Mouse (Mus musculus): ENCODE data around the gene 6430531B16Rik. TPM values are rescaled to one million over a fixed set of nuclear protein-coding genes. Genes with fewer than 3 reads are reported as not detected.

Gene 6430531B16Rik
- total RNA-seq (2014; fragmentation: Nextera tagmentation) (not detected in 2 replicates), total RNA-seq (2017) (0.11 TPM in 1 of 2 replicates, not detected in the other), polyA plus RNA-seq (2012) (not detected in 2 replicates)

DNA sequence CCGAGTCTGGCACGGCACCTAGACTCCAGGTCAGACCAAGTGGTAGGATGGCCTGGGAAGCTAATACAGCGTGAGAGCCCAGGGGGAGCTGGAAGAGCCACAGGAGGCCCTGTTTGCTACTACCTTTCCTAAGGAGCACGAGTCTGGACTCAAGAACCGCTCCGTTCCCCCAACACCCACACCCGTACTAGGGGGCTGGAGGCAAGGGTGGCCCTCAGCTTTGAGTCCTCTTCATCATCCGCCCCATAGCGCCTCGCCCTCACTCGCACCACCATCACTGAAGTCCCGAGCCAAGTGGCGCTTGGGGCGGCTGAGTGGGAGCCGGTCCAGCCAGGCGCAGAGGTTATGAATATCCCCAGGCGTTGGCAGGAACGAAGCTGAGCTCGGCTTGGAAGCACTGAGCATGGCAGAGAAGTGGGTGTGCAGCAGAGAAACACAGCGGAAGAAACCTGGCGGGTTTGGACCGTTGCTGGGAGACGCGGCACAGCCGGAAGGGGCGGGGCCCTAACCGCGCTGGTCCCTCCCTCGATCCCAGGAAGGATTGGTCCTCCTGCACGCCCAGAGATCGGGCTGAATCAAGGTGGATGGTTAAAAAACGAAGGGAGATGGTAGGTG lies at the start of gene 6430531B16Rik:
TSS of gene 6430531B16Rik (minus strand) at position 478 of the 615 bp plus-strand sequence.
- no peak within 1 kb of the TSS; the same call in 1 of the 2 replicates for H3K4me3 ChIP-seq (ENCODE audit: low read depth, low read length)
- peaks cover 14% of the 10 kb centered on the region; the same call in 1 of the 2 replicates for H3K27me3 ChIP-seq (ENCODE audit: insufficient read depth, low read length)
- H3K4me1 ChIP-seq (ENCODE audit: insufficient read depth, low read depth, low read length), result no peaks in the 10 kb centered on the region; the same call in 1 of the 2 replicates
- TF ChIP-seq CTCF (IDR thresholded peaks at IDR 0.05; ENCODE audit: low read depth, low read length) (no peak), GATA2 (IDR thresholded peaks at IDR 0.05; ENCODE audit: borderline replicate concordance, low read depth, low read length) (no peak), GATA1 (IDR thresholded peaks at IDR 0.05; ENCODE audit: borderline replicate concordance, low read length) (no peak), TAL1 (conservative IDR thresholded peaks at IDR 0.05; ENCODE audit: low read depth, low read length) (no peak), POLR2AphosphoS5 (IDR thresholded peaks at IDR 0.05; ENCODE audit: insufficient replicate concordance, low read depth, low read length) (no peak)
- ATAC-seq (ENCODE audit: extremely low read depth, insufficient number of reproducible peaks, low FRiP score, poor library complexity, severe bottlenecking), result no peak
- no peak for DNase-seq (ENCODE audit: low spot score)
- no peaks in the 10 kb centered on the region for H3K9me3 ChIP-seq (replicated peaks)
- no peaks in the 10 kb centered on the region for H3K36me3 ChIP-seq (replicated peaks)

GRCm38 (mm10) chr7:140011336-140011735 lies 32.8 kb upstream of the 6430531B16Rik start:
- no peak for TF ChIP-seq GATA2 (IDR thresholded peaks at IDR 0.05; ENCODE audit: borderline replicate concordance, low read depth, low read length)
- TF ChIP-seq POLR2AphosphoS5 (IDR thresholded peaks at IDR 0.05; ENCODE audit: insufficient replicate concordance, low read depth, low read length), result no peak
- TF ChIP-seq GATA1 (IDR thresholded peaks at IDR 0.05; ENCODE audit: borderline replicate concordance, low read length), result no peak
- no peak for TF ChIP-seq TAL1 (conservative IDR thresholded peaks at IDR 0.05; ENCODE audit: low read depth, low read length)
- no peak for TF ChIP-seq CTCF (IDR thresholded peaks at IDR 0.05; ENCODE audit: low read depth, low read length)
- DNase-seq (ENCODE audit: low spot score), result no peak

DNA sequence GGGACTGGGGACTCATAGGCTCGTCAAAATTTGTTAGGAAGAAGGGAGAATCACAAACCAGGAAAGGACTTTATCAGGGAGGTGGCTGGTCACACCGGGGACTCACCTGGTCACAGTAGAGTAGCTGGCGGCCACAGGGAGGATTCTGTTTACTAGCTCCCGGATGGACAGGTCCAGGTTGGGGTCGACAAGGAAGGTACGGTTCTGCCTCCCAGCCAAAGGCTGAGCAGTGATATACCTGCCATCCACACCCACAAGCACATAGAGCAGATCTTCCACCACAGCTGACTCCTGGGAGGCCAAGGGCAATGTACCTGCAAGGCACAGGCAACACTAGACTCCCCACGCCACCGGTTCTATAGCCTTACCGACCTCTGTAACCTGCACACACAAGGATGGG lies 29.2 kb upstream of the 6430531B16Rik start:
- Histone ChIP-seq H3K36me3 (replicated peaks) (peaks cover 71% of the 10 kb centered on the region), H3K9me3 (replicated peaks) (peaks cover 13% of the 10 kb centered on the region), H3K4me1 (ENCODE audit: insufficient read depth, low read depth, low read length) (no peaks in the 10 kb centered on the region), H3K4me3 (ENCODE audit: low read depth, low read length) (no peak overlapping the region), H3K27me3 (ENCODE audit: insufficient read depth, low read length) (no peaks in the 10 kb centered on the region)
- no peak for DNase-seq (ENCODE audit: low spot score)
- no peak for ATAC-seq (ENCODE audit: extremely low read depth, insufficient number of reproducible peaks, low FRiP score, poor library complexity, severe bottlenecking)
- TF ChIP-seq POLR2AphosphoS5 (IDR thresholded peaks at IDR 0.05; ENCODE audit: insufficient replicate concordance, low read depth, low read length) (no peak), GATA1 (IDR thresholded peaks at IDR 0.05; ENCODE audit: borderline replicate concordance, low read length) (no peak), CTCF (IDR thresholded peaks at IDR 0.05; ENCODE audit: low read depth, low read length) (no peak)

More at GRCm38 (mm10) chr7:140011336-140011735, 32.8 kb upstream of the 6430531B16Rik start:
- ATAC-seq (ENCODE audit: extremely low read depth, insufficient number of reproducible peaks, low FRiP score, poor library complexity, severe bottlenecking), result no peak
- Histone ChIP-seq H3K27me3 (ENCODE audit: insufficient read depth, low read length) (no peaks in the 10 kb centered on the region), H3K4me3 (ENCODE audit: low read depth, low read length) (no peak overlapping the region; the same call in 1 of the 2 replicates), H3K36me3 (replicated peaks) (peaks cover 42% of the 10 kb centered on the region), H3K9me3 (replicated peaks) (peaks cover 21% of the 10 kb centered on the region), H3K4me1 (ENCODE audit: insufficient read depth, low read depth, low read length) (no peaks in the 10 kb centered on the region)

DNA sequence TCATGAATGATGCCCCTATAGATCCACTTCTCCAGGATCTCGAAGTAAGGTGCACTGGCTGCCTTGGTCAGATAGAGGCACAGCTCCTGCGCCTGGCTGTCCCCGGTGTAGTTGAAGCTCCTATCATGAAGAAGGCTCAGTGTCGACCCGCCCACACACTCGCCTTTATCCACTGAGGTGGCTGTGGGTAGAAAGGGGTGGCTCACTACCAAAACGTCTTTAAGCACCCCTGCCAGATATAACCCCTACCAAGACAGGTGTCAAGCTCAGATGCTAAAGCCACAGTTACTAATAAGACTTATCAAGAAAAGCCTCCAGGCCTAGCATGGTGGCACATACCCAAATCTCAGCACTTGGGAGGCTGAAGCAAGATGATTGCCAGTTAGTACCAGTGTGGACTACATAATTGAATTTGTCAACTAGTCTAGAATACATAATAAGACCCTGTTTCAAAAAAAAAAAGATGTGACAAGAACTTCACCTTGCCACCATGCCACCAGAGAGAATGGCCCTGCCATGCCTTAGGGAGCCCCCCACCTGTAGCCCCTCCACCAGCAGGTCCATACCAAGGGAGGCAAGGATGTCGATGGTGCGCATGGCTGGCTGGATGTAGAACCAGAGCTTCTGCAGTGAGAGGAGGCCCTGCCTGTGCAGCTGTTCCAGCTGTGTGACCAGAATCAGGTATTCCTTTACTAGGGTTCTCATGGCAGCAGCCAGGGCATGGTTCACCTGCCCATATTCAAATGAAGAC lies 28.5 kb upstream of the 6430531B16Rik start:
- Histone ChIP-seq H3K36me3 (replicated peaks) (peaks cover 78% of the 10 kb centered on the region), H3K4me3 (ENCODE audit: low read depth, low read length) (no peak overlapping the region), H3K9me3 (replicated peaks) (peaks cover 13% of the 10 kb centered on the region), H3K27me3 (ENCODE audit: insufficient read depth, low read length) (no peaks in the 10 kb centered on the region), H3K4me1 (ENCODE audit: insufficient read depth, low read depth, low read length) (no peaks in the 10 kb centered on the region)
- TF ChIP-seq CTCF (IDR thresholded peaks at IDR 0.05; ENCODE audit: low read depth, low read length) (no peak), GATA2 (IDR thresholded peaks at IDR 0.05; ENCODE audit: borderline replicate concordance, low read depth, low read length) (no peak), GATA1 (IDR thresholded peaks at IDR 0.05; ENCODE audit: borderline replicate concordance, low read length) (no peak), TAL1 (conservative IDR thresholded peaks at IDR 0.05; ENCODE audit: low read depth, low read length) (no peak), POLR2AphosphoS5 (IDR thresholded peaks at IDR 0.05; ENCODE audit: insufficient replicate concordance, low read depth, low read length) (no peak)
- DNase-seq (ENCODE audit: low spot score), result no peak
- ATAC-seq (ENCODE audit: extremely low read depth, insufficient number of reproducible peaks, low FRiP score, poor library complexity, severe bottlenecking), result no peak

DNA sequence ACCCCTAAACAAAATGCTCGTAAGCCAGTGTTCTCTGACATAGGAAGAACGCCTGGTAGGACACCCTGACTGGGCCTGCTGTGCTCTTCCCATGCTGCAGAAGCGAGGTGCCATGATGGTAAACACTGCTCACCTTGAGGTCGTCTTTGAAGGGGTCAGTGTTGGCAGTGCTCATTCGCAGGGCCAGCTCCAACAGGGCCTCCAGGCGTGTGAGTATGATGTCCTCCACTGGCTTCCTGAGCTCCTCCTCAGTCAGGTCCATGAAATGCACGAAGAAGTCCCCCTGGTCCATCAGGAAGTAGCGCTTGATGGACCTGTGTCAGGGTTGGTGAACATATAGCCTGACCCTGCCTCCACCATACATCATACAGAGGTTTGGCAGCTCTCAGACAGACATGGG lies 26.1 kb upstream of the 6430531B16Rik start:
- Histone ChIP-seq H3K4me3 (ENCODE audit: low read depth, low read length) (no peak overlapping the region), H3K27me3 (ENCODE audit: insufficient read depth, low read length) (no peaks in the 10 kb centered on the region), H3K36me3 (replicated peaks) (peaks cover 88% of the 10 kb centered on the region), H3K9me3 (replicated peaks) (no peaks in the 10 kb centered on the region), H3K4me1 (ENCODE audit: insufficient read depth, low read depth, low read length) (no peaks in the 10 kb centered on the region)
- DNase-seq (ENCODE audit: low spot score) (no peak), ATAC-seq (ENCODE audit: extremely low read depth, insufficient number of reproducible peaks, low FRiP score, poor library complexity, severe bottlenecking) (no peak)
- TF ChIP-seq GATA1 (IDR thresholded peaks at IDR 0.05; ENCODE audit: borderline replicate concordance, low read length), result no peak

GRCm38 (mm10) chr7:140001086-140001740 lies 22.7 kb upstream of the 6430531B16Rik start:
- no peaks in the 10 kb centered on the region for H3K9me3 ChIP-seq (replicated peaks)
- peaks cover 93% of the 10 kb centered on the region for H3K36me3 ChIP-seq (replicated peaks)
- no peaks in the 10 kb centered on the region for H3K27me3 ChIP-seq (ENCODE audit: insufficient read depth, low read length)
- ATAC-seq (ENCODE audit: extremely low read depth, insufficient number of reproducible peaks, low FRiP score, poor library complexity, severe bottlenecking) (no peak), DNase-seq (ENCODE audit: low spot score) (no peak)
- H3K4me3 ChIP-seq (ENCODE audit: low read depth, low read length), result no peak overlapping the region
- no peaks in the 10 kb centered on the region for H3K4me1 ChIP-seq (ENCODE audit: insufficient read depth, low read depth, low read length)
- no peak for TF ChIP-seq TAL1 (conservative IDR thresholded peaks at IDR 0.05; ENCODE audit: low read depth, low read length)
- TF ChIP-seq CTCF (IDR thresholded peaks at IDR 0.05; ENCODE audit: low read depth, low read length), result no peak
- no peak for TF ChIP-seq POLR2AphosphoS5 (IDR thresholded peaks at IDR 0.05; ENCODE audit: insufficient replicate concordance, low read depth, low read length)
- no peak for TF ChIP-seq GATA2 (IDR thresholded peaks at IDR 0.05; ENCODE audit: borderline replicate concordance, low read depth, low read length)
- no peak for TF ChIP-seq GATA1 (IDR thresholded peaks at IDR 0.05; ENCODE audit: borderline replicate concordance, low read length)

Data from G1E (cell line).